Mouse (Mus musculus) hindbrain, postnatal 0 days (tissue): ENCODE results near the gene Pus10. TPM values are rescaled to one million over a fixed set of nuclear protein-coding genes. Genes with fewer than 3 reads are reported as not detected.
A peak's percentile ranks its signal among the peaks of the same experiment; 100 is the strongest.

ENCODE experiments used
- ATAC-seq: fragments of 200-750 bp; cut with Nextera tagmentation; 2 replicates; pipeline ENCODE4 v1.8.0; 2017; ENCODE audit warnings: mild to moderate bottlenecking, moderate TSS enrichment, moderate library complexity
- DNase-seq: peaks from one replicate; pipeline ENCODE4 v3.0.0-alpha.2; 2015; ENCODE audit warnings: low spot score
- H3K27ac ChIP-seq: fragments of 300-500 bp; sonication (generic); 2 replicates; pipeline ENCODE4 v1.5.1; 2014; ENCODE audit warnings: mild to moderate bottlenecking
- H3K27me3 ChIP-seq: fragments of 300-500 bp; sonication (generic); 2 replicates; pipeline ENCODE4 v1.6.1; 2014; ENCODE audit warnings: low read length, mixed read lengths; ENCODE audit not compliant: insufficient read depth
- H3K36me3 ChIP-seq: fragments of 300-500 bp; sonication (generic); 2 replicates; pipeline ENCODE4 v1.6.1; 2014; ENCODE audit warnings: low read length, mixed read lengths; ENCODE audit not compliant: insufficient read depth
- H3K4me1 ChIP-seq: fragments of 300-500 bp; sonication (generic); 2 replicates; pipeline ENCODE4 v1.6.1; 2014; ENCODE audit warnings: antibody characterized with exemption, low read length, mixed read lengths; ENCODE audit not compliant: insufficient read depth
- H3K4me2 ChIP-seq: fragments of 300-500 bp; sonication (generic); 2 replicates; pipeline ENCODE4 v1.6.1; 2014; ENCODE audit warnings: low read depth, mild to moderate bottlenecking, low read length, moderate library complexity, mixed read lengths
- H3K4me3 ChIP-seq: fragments of 300-500 bp; sonication (generic); 2 replicates; pipeline ENCODE4 v1.5.1; 2014; ENCODE audit warnings: low read length
- H3K9ac ChIP-seq: fragments of 300-500 bp; sonication (generic); replicated peaks from 2 replicates; pipeline ENCODE4 v1.6.1; 2014; ENCODE audit warnings: mild to moderate bottlenecking, low read length, moderate library complexity, mixed read lengths
- H3K9me3 ChIP-seq: fragments of 300-500 bp; sonication (generic); 2 replicates; pipeline ENCODE4 v1.6.1; 2016; ENCODE audit warnings: low read length, mixed read lengths
- CTCF ChIP-seq: IDR thresholded peaks from 2 replicates; pipeline ENCODE4 v1.5.1; 2016; ENCODE audit warnings: antibody characterized with exemption, control low read depth, low read depth
- WGBS: fragments of 180-500 bp; shearing (Covaris S2); extraction: QIAGEN DNeasy Blood & Tissue Kit; methylation state at CpG from one replicate; pipeline ENCODE4 v1.1.7; 2014; 5-methylcytosine and 5-hydroxymethylcytosine counted together
- polyA plus RNA-seq: library from polyadenylated mRNA; unstranded; fragments of >200 nt; fragmentation: Nextera tagmentation; extraction: Ambion mirVana; gene quantifications from 2 replicates; pipeline ENCODE4 v1.2.1, GENCODE M21; 2015
- total RNA-seq: library from RNA; depleted of rRNA; stranded (reverse); fragments of >200 nt; gene quantifications from 2 replicates; pipeline ENCODE4 v1.2.3, GENCODE M21; 2014

Pus10 gene
- total and polyA plus RNA-seq, 2 experiments from 2014 or later = 7.8 to 11.8 TPM

GRCm38 (mm10) chr11:23712299-23712698 lies 46.8 kb downstream of the Pus10 start:
- Histone ChIP-seq H3K4me3 (no peak overlapping the region), H3K4me2 (no peak overlapping the region), H3K4me1 (no peaks in the 10 kb centered on the region), H3K9me3 (no peaks in the 10 kb centered on the region), H3K27ac (no peak overlapping the region), H3K9ac (no peak overlapping the region), H3K36me3 (peaks cover 51% of the 10 kb centered on the region), H3K27me3 (no peaks in the 10 kb centered on the region)
- ATAC-seq (no peak), DNase-seq (peak; percentile 17)
- no peak for TF ChIP-seq CTCF
- WGBS = 83% methylated on average over 3 of the region's 3 CpGs

GRCm38 (mm10) chr11:23718856-23719255 lies 53.4 kb downstream of the Pus10 start:
- Histone ChIP-seq H3K4me3 (no peak overlapping the region), H3K4me2 (no peak overlapping the region), H3K27ac (no peak overlapping the region), H3K9me3 (no peaks in the 10 kb centered on the region), H3K27me3 (no peaks in the 10 kb centered on the region), H3K4me1 (no peaks in the 10 kb centered on the region), H3K9ac (no peak overlapping the region), H3K36me3 (peaks cover 38% of the 10 kb centered on the region)
- no peak for ATAC-seq
- 95% methylated on average over 2 of the region's 2 CpGs for WGBS
- DNase-seq = no peak
- TF ChIP-seq CTCF = no peak

- no peaks in the 10 kb centered on the region for H3K4me1 ChIP-seq
- ATAC-seq (no peak), DNase-seq (no peak)
- H3K36me3 ChIP-seq = peaks cover 39% of the 10 kb centered on the region
- no peak overlapping the region for H3K4me3 ChIP-seq
- WGBS = 84% methylated on average over 3 of the region's 3 CpGs
- TF ChIP-seq CTCF = no peak
- no peak overlapping the region for H3K27ac ChIP-seq
- H3K4me2 ChIP-seq = no peak overlapping the region
- no peak overlapping the region for H3K9ac ChIP-seq
- no peaks in the 10 kb centered on the region for H3K27me3 ChIP-seq
- H3K9me3 ChIP-seq = no peaks in the 10 kb centered on the region
Observed at GRCm38 (mm10) chr11:23719825-23720224, 54.4 kb downstream of the Pus10 start.

- no peaks in the 10 kb centered on the region for H3K9me3 ChIP-seq
- TF ChIP-seq CTCF = no peak
- WGBS = 17% methylated on average over 2 of the region's 2 CpGs
- no peaks in the 10 kb centered on the region for H3K27me3 ChIP-seq
- no peak overlapping the region for H3K9ac ChIP-seq
- peaks cover 51% of the 10 kb centered on the region for H3K36me3 ChIP-seq
- H3K4me3 ChIP-seq = no peak overlapping the region
- no peaks in the 10 kb centered on the region for H3K4me1 ChIP-seq
- no peak for DNase-seq
- H3K27ac ChIP-seq = no peak overlapping the region
- no peak overlapping the region for H3K4me2 ChIP-seq
- ATAC-seq = no peak
Observed at GRCm38 (mm10) chr11:23722326-23722725, 56.9 kb downstream of the Pus10 start.

GRCm38 (mm10) chr11:23725850-23726249 lies 60.4 kb downstream of the Pus10 start:
- 98% methylated on average over 2 of the region's 2 CpGs for WGBS
- no peak for TF ChIP-seq CTCF
- H3K4me1 ChIP-seq = no peaks in the 10 kb centered on the region

GRCm38 (mm10) chr11:23726441-23726840 lies 61.0 kb downstream of the Pus10 start:
- Histone ChIP-seq H3K36me3 (peaks cover 40% of the 10 kb centered on the region; the same call in 1 of the 2 replicates), H3K9ac (no peak overlapping the region), H3K4me1 (no peaks in the 10 kb centered on the region), H3K27me3 (no peaks in the 10 kb centered on the region), H3K4me2 (no peak overlapping the region), H3K27ac (no peak overlapping the region), H3K4me3 (no peak overlapping the region), H3K9me3 (no peaks in the 10 kb centered on the region)
- WGBS = 98% methylated on average over 2 of the region's 2 CpGs
- ATAC-seq (no peak), DNase-seq (no peak)
- TF ChIP-seq CTCF = no peak

More at GRCm38 (mm10) chr11:23725850-23726249, 60.4 kb downstream of the Pus10 start:
- H3K4me3 ChIP-seq = no peak overlapping the region
- no peak overlapping the region for H3K4me2 ChIP-seq
- peaks cover 40% of the 10 kb centered on the region; the same call in 1 of the 2 replicates for H3K36me3 ChIP-seq
- DNase-seq = no peak
- H3K27me3 ChIP-seq = no peaks in the 10 kb centered on the region
- H3K9me3 ChIP-seq = no peaks in the 10 kb centered on the region
- H3K27ac ChIP-seq = no peak overlapping the region
- H3K9ac ChIP-seq = no peak overlapping the region
- ATAC-seq = no peak

GRCm38 (mm10) chr11:23728186-23728585 lies 62.7 kb downstream of the Pus10 start:
- no peak for ATAC-seq
- H3K36me3 ChIP-seq = peaks cover 31% of the 10 kb centered on the region; the same call in 1 of the 2 replicates
- H3K27ac ChIP-seq = no peak overlapping the region
- no peak overlapping the region for H3K4me2 ChIP-seq
- no peak for DNase-seq
- no peaks in the 10 kb centered on the region for H3K9me3 ChIP-seq
- no peaks in the 10 kb centered on the region for H3K4me1 ChIP-seq
- H3K9ac ChIP-seq = no peak overlapping the region
- H3K27me3 ChIP-seq = no peaks in the 10 kb centered on the region
- TF ChIP-seq CTCF = no peak
- 97% methylated on average over 2 of the region's 2 CpGs for WGBS
- H3K4me3 ChIP-seq = no peak overlapping the region
